Mouse (Mus musculus) myocyte (in vitro differentiated cells): ENCODE data around the gene Rnaseh2c. TPM values are rescaled to one million over a fixed set of nuclear protein-coding genes. Genes with fewer than 3 reads are reported as not detected.

Source experiments
- H3K27me3 ChIP-seq: one replicate; pipeline ENCODE4 v1.6.1; 2011; ENCODE audit not compliant: control insufficient read depth, insufficient read depth, insufficient read length
- H3K36me3 ChIP-seq: one replicate; pipeline ENCODE4 v1.6.1; 2011; ENCODE audit not compliant: control insufficient read depth, insufficient read depth
- H3K4me2 ChIP-seq: one replicate; pipeline ENCODE4 v1.6.1; 2011; ENCODE audit warnings: low read depth, control low read depth
- H3K4me3 ChIP-seq: one replicate; pipeline ENCODE4 v1.5.1; 2011; ENCODE audit warnings: mild to moderate bottlenecking, control low read depth, moderate library complexity
- H3K79me2 ChIP-seq: one replicate; pipeline ENCODE4 v1.6.1; 2011; ENCODE audit not compliant: control insufficient read depth, insufficient read depth
- H3ac ChIP-seq: one replicate; pipeline ENCODE4 v1.6.1; 2011; ENCODE audit not compliant: control insufficient read depth, insufficient read length
- CEBPB ChIP-seq: IDR thresholded peaks from 2 replicates; pipeline ENCODE4 v1.6.1; 2011; ENCODE audit warnings: mild to moderate bottlenecking, moderate library complexity; ENCODE audit not compliant: poor library complexity, insufficient read depth, severe bottlenecking
- E2F4 ChIP-seq: IDR thresholded peaks from one replicate; pipeline ENCODE4 v1.6.1; 2011; ENCODE audit warnings: mild to moderate bottlenecking, control low read depth, moderate library complexity; ENCODE audit not compliant: insufficient read depth
- MAX ChIP-seq: IDR thresholded peaks from one replicate; pipeline ENCODE4 v1.6.1; 2011; ENCODE audit warnings: low read depth, mild to moderate bottlenecking, control low read depth
- MYOD1 ChIP-seq, 3 experiments: IDR thresholded peaks; one replicate each; pipeline ENCODE4 v1.6.1; 2011; ENCODE audit warnings: control low read depth in 2 of 3, low read depth in 2 of 3, mild to moderate bottlenecking in 2 of 3, moderate library complexity in 1 of 3; ENCODE audit not compliant: insufficient read length in 2 of 3, control insufficient read depth in 1 of 3
- MYOG ChIP-seq, 3 experiments: IDR thresholded peaks; one replicate each; pipeline ENCODE4 v1.6.1; 2011; ENCODE audit warnings: control low read depth in 2 of 3, low read depth in 2 of 3, mild to moderate bottlenecking in 2 of 3; ENCODE audit not compliant: insufficient read length in 2 of 3, control insufficient read depth in 1 of 3, insufficient read depth in 1 of 3
- POLR2A ChIP-seq: IDR thresholded peaks from one replicate; pipeline ENCODE4 v1.6.1; 2011; ENCODE audit warnings: low read depth, mild to moderate bottlenecking, control low read depth, moderate library complexity; ENCODE audit not compliant: insufficient read length
- POLR2AphosphoS2 ChIP-seq: IDR thresholded peaks from one replicate; pipeline ENCODE4 v1.6.1; 2011; ENCODE audit warnings: low read depth, control low read depth; ENCODE audit not compliant: insufficient read length
- REST ChIP-seq: IDR thresholded peaks from one replicate; pipeline ENCODE4 v1.6.1; 2011; ENCODE audit warnings: mild to moderate bottlenecking, control low read depth, moderate library complexity; ENCODE audit not compliant: insufficient read depth, insufficient read length
- SRF ChIP-seq: IDR thresholded peaks from one replicate; pipeline ENCODE4 v1.6.1; 2011; ENCODE audit warnings: low read depth; ENCODE audit not compliant: control insufficient read depth, insufficient read length
- TCF12 ChIP-seq: IDR thresholded peaks from one replicate; pipeline ENCODE4 v1.6.1; 2011; ENCODE audit warnings: mild to moderate bottlenecking, control low read depth; ENCODE audit not compliant: poor library complexity, insufficient read depth, severe bottlenecking
- TCF3 ChIP-seq: IDR thresholded peaks from one replicate; pipeline ENCODE4 v1.6.1; 2011; ENCODE audit warnings: low read depth, control low read depth; ENCODE audit not compliant: insufficient read length
- USF1 ChIP-seq: IDR thresholded peaks from one replicate; pipeline ENCODE4 v1.6.1; 2011; ENCODE audit warnings: low read depth, mild to moderate bottlenecking, control low read depth, moderate library complexity
- polyA plus RNA-seq: library from polyadenylated mRNA; unstranded; fragments of >200 nt; fragmentation: generic; extraction: Trizol; gene quantifications from one replicate; pipeline ENCODE4 v1.2.1, GENCODE M21; 2012; ENCODE audit warnings: missing spikeins

The Rnaseh2c gene
- polyA plus RNA-seq, 1 experiment = 31.9 TPM

GRCm38 (mm10) chr19:5589159-5589558, 12.5 kb upstream of the Rnaseh2c start:
- Histone ChIP-seq H3K36me3 (no peaks in the 10 kb centered on the region), H3K27me3 (no peaks in the 10 kb centered on the region), H3ac (no peak overlapping the region), H3K79me2 (no peaks in the 10 kb centered on the region), H3K4me3 (no peak overlapping the region), H3K4me2 (no peak overlapping the region)
- no peak for TF ChIP-seq POLR2AphosphoS2

- no peak for TF ChIP-seq MAX
- no peak for TF ChIP-seq MYOD1 (IDR thresholded peaks at IDR 0.05; ENCODE audit: control insufficient read depth in 1 of 3, insufficient read length in 2 of 3, low read depth in 2 of 3)
- no peak for TF ChIP-seq POLR2AphosphoS2
- no peak for TF ChIP-seq CEBPB
- no peak for TF ChIP-seq POLR2A
- no peak for TF ChIP-seq MYOG (IDR thresholded peaks at IDR 0.05; ENCODE audit: control insufficient read depth in 1 of 3, insufficient read depth in 1 of 3, insufficient read length in 2 of 3, low read depth in 2 of 3)
- no peak for TF ChIP-seq USF1
- TF ChIP-seq TCF3 = no peak
- no peak for TF ChIP-seq TCF12
- no peak for TF ChIP-seq SRF
- TF ChIP-seq REST = no peak
- no peak for TF ChIP-seq E2F4
- Histone ChIP-seq H3K36me3 (no peaks in the 10 kb centered on the region), H3K79me2 (no peaks in the 10 kb centered on the region), H3K27me3 (no peaks in the 10 kb centered on the region), H3ac (no peak overlapping the region), H3K4me2 (no peak overlapping the region), H3K4me3 (no peak overlapping the region)
Measured at GRCm38 (mm10) chr19:5591888-5592287, 9.8 kb upstream of the Rnaseh2c start.

- H3K79me2 ChIP-seq = no peaks in the 10 kb centered on the region
- H3K27me3 ChIP-seq = no peaks in the 10 kb centered on the region
- TF ChIP-seq TCF12 (no peak), MYOD1 (IDR thresholded peaks at IDR 0.05; ENCODE audit: control insufficient read depth in 1 of 3, insufficient read length in 2 of 3, low read depth in 2 of 3) (no peak), USF1 (no peak), TCF3 (no peak), MYOG (IDR thresholded peaks at IDR 0.05; ENCODE audit: control insufficient read depth in 1 of 3, insufficient read depth in 1 of 3, insufficient read length in 2 of 3, low read depth in 2 of 3) (no peak), POLR2AphosphoS2 (no peak), REST (no peak), CEBPB (no peak), MAX (no peak), POLR2A (no peak), E2F4 (no peak), SRF (no peak)
- peaks cover 7% of the 10 kb centered on the region for H3K36me3 ChIP-seq
- no peak overlapping the region for H3K4me3 ChIP-seq
- H3K4me2 ChIP-seq = no peak overlapping the region
- no peak overlapping the region for H3ac ChIP-seq
Measured at GRCm38 (mm10) chr19:5599224-5599623, 2.4 kb upstream of the Rnaseh2c start.

- TF ChIP-seq REST (no peak), MAX (no peak), CEBPB (no peak), TCF12 (no peak), MYOD1 (IDR thresholded peaks at IDR 0.05; ENCODE audit: control insufficient read depth in 1 of 3, insufficient read length in 2 of 3, low read depth in 2 of 3) (no peak), E2F4 (no peak), USF1 (no peak), TCF3 (no peak), SRF (no peak), POLR2AphosphoS2 (no peak), MYOG (IDR thresholded peaks at IDR 0.05; ENCODE audit: control insufficient read depth in 1 of 3, insufficient read depth in 1 of 3, insufficient read length in 2 of 3, low read depth in 2 of 3) (no peak), POLR2A (no peak)
- Histone ChIP-seq H3K36me3 (peaks cover 31% of the 10 kb centered on the region), H3K4me3 (peak overlapping the region; percentile 60), H3ac (no peak overlapping the region), H3K27me3 (no peaks in the 10 kb centered on the region), H3K4me2 (no peak overlapping the region), H3K79me2 (no peaks in the 10 kb centered on the region)
Measured at GRCm38 (mm10) chr19:5603664-5604063, 2.0 kb downstream of the Rnaseh2c start.

- no peak overlapping the region for H3K4me2 ChIP-seq
- H3K27me3 ChIP-seq = no peaks in the 10 kb centered on the region
- peaks cover 7% of the 10 kb centered on the region for H3K79me2 ChIP-seq
- peaks cover 31% of the 10 kb centered on the region for H3K36me3 ChIP-seq
- no peak overlapping the region for H3K4me3 ChIP-seq
- no peak overlapping the region for H3ac ChIP-seq
- TF ChIP-seq MAX = no peak
- TF ChIP-seq TCF12 = no peak
Measured at GRCm38 (mm10) chr19:5605126-5605525, 3.5 kb downstream of the Rnaseh2c start.
